Mouse (Mus musculus): ENCODE measurements around the gene Myh10. TPM values are rescaled to one million over a fixed set of nuclear protein-coding genes. Genes with fewer than 3 reads are reported as not detected.

The Myh10 gene
- polyA plus RNA-seq, 1 experiment: 6.8 TPM

GRCm38 (mm10) chr11:68779735-68780465 lies 88.5 kb downstream of the Myh10 start:
- TF ChIP-seq POLR2A (IDR thresholded peaks at IDR 0.05; ENCODE audit: low read depth, low read length): no peak
- Histone ChIP-seq H3K4me3 (ENCODE audit: low read depth, low read length) (no peak overlapping the region), H3K4me1 (ENCODE audit: control insufficient read depth, insufficient read depth, insufficient read length, low read length) (no peaks in the 10 kb centered on the region), H3K36me3 (ENCODE audit: control insufficient read depth, insufficient read depth, low read length) (no peaks in the 10 kb centered on the region), H3K27me3 (ENCODE audit: control insufficient read depth, insufficient read depth, low read length) (no peaks in the 10 kb centered on the region), H3K27ac (ENCODE audit: insufficient read depth, low read depth, low read length) (no peak overlapping the region)
- 85% methylated on average over 10 of the region's 10 CpGs for WGBS

GRCm38 (mm10) chr11:68780466-68781114 lies 89.2 kb downstream of the Myh10 start:
- H3K4me1 ChIP-seq (ENCODE audit: control insufficient read depth, insufficient read depth, insufficient read length, low read length): no peaks in the 10 kb centered on the region
- H3K4me3 ChIP-seq (ENCODE audit: low read depth, low read length): no peak overlapping the region
- H3K27me3 ChIP-seq (ENCODE audit: control insufficient read depth, insufficient read depth, low read length): no peaks in the 10 kb centered on the region
- TF ChIP-seq CTCF (IDR thresholded peaks at IDR 0.05; ENCODE audit: extremely low read depth, insufficient read length, insufficient replicate concordance, low read depth, low read length) (no peak), POLR2A (IDR thresholded peaks at IDR 0.05; ENCODE audit: low read depth, low read length) (no peak)
- no peak overlapping the region for H3K27ac ChIP-seq (ENCODE audit: insufficient read depth, low read depth, low read length)
- 71% methylated on average over 14 of the region's 14 CpGs for WGBS
- no peaks in the 10 kb centered on the region for H3K36me3 ChIP-seq (ENCODE audit: control insufficient read depth, insufficient read depth, low read length)

- H3K27ac ChIP-seq (ENCODE audit: insufficient read depth, low read depth, low read length): no peak overlapping the region
- TF ChIP-seq CTCF (IDR thresholded peaks at IDR 0.05; ENCODE audit: extremely low read depth, insufficient read length, insufficient replicate concordance, low read depth, low read length) (no peak), POLR2A (IDR thresholded peaks at IDR 0.05; ENCODE audit: low read depth, low read length) (no peak)
- H3K4me3 ChIP-seq (ENCODE audit: low read depth, low read length): no peak overlapping the region
- 79% methylated on average over 9 of the region's 9 CpGs for WGBS
- no peaks in the 10 kb centered on the region for H3K4me1 ChIP-seq (ENCODE audit: control insufficient read depth, insufficient read depth, insufficient read length, low read length)
- no peaks in the 10 kb centered on the region for H3K27me3 ChIP-seq (ENCODE audit: control insufficient read depth, insufficient read depth, low read length)
- no peaks in the 10 kb centered on the region for H3K36me3 ChIP-seq (ENCODE audit: control insufficient read depth, insufficient read depth, low read length)
Measured at GRCm38 (mm10) chr11:68782336-68782735, 91.0 kb downstream of the Myh10 start.

- Histone ChIP-seq H3K27ac (ENCODE audit: insufficient read depth, low read depth, low read length) (no peak overlapping the region), H3K36me3 (ENCODE audit: control insufficient read depth, insufficient read depth, low read length) (no peaks in the 10 kb centered on the region), H3K4me3 (ENCODE audit: low read depth, low read length) (no peak overlapping the region), H3K4me1 (ENCODE audit: control insufficient read depth, insufficient read depth, insufficient read length, low read length) (no peaks in the 10 kb centered on the region), H3K27me3 (ENCODE audit: control insufficient read depth, insufficient read depth, low read length) (no peaks in the 10 kb centered on the region)
- TF ChIP-seq POLR2A (IDR thresholded peaks at IDR 0.05; ENCODE audit: low read depth, low read length): no peak
- no peak for TF ChIP-seq CTCF (IDR thresholded peaks at IDR 0.05; ENCODE audit: extremely low read depth, insufficient read length, insufficient replicate concordance, low read depth, low read length)
- WGBS: 31% methylated on average over 8 of the region's 8 CpGs
Measured at GRCm38 (mm10) chr11:68785813-68786212, 94.5 kb downstream of the Myh10 start.

GRCm38 (mm10) chr11:68787222-68787621 lies 95.9 kb downstream of the Myh10 start:
- WGBS: 89% methylated on average over 9 of the region's 9 CpGs
- Histone ChIP-seq H3K27ac (ENCODE audit: insufficient read depth, low read depth, low read length) (no peak overlapping the region), H3K36me3 (ENCODE audit: control insufficient read depth, insufficient read depth, low read length) (no peaks in the 10 kb centered on the region), H3K4me3 (ENCODE audit: low read depth, low read length) (no peak overlapping the region), H3K27me3 (ENCODE audit: control insufficient read depth, insufficient read depth, low read length) (no peaks in the 10 kb centered on the region), H3K4me1 (ENCODE audit: control insufficient read depth, insufficient read depth, insufficient read length, low read length) (peaks cover 4% of the 10 kb centered on the region; the same call in 1 of the 2 replicates)
- TF ChIP-seq POLR2A (IDR thresholded peaks at IDR 0.05; ENCODE audit: low read depth, low read length): no peak

- no peak overlapping the region for H3K27ac ChIP-seq (ENCODE audit: insufficient read depth, low read depth, low read length)
- TF ChIP-seq CTCF (IDR thresholded peaks at IDR 0.05; ENCODE audit: extremely low read depth, insufficient read length, insufficient replicate concordance, low read depth, low read length): no peak
- TF ChIP-seq POLR2A (IDR thresholded peaks at IDR 0.05; ENCODE audit: low read depth, low read length): no peak
- no peak overlapping the region for H3K4me3 ChIP-seq (ENCODE audit: low read depth, low read length)
- WGBS: 94% methylated on average over 10 of the region's 10 CpGs
- no peaks in the 10 kb centered on the region for H3K27me3 ChIP-seq (ENCODE audit: control insufficient read depth, insufficient read depth, low read length)
- H3K4me1 ChIP-seq (ENCODE audit: control insufficient read depth, insufficient read depth, insufficient read length, low read length): peaks cover 4% of the 10 kb centered on the region; the same call in 1 of the 2 replicates
- no peaks in the 10 kb centered on the region for H3K36me3 ChIP-seq (ENCODE audit: control insufficient read depth, insufficient read depth, low read length)
Measured at GRCm38 (mm10) chr11:68790720-68791119, 99.4 kb downstream of the Myh10 start.

GRCm38 (mm10) chr11:68791794-68792193 lies 100.4 kb downstream of the Myh10 start:
- Histone ChIP-seq H3K4me3 (ENCODE audit: low read depth, low read length) (no peak overlapping the region), H3K4me1 (ENCODE audit: control insufficient read depth, insufficient read depth, insufficient read length, low read length) (peaks cover 4% of the 10 kb centered on the region; the same call in 1 of the 2 replicates), H3K27me3 (ENCODE audit: control insufficient read depth, insufficient read depth, low read length) (no peaks in the 10 kb centered on the region), H3K27ac (ENCODE audit: insufficient read depth, low read depth, low read length) (no peak overlapping the region), H3K36me3 (ENCODE audit: control insufficient read depth, insufficient read depth, low read length) (no peaks in the 10 kb centered on the region)
- no peak for TF ChIP-seq POLR2A (IDR thresholded peaks at IDR 0.05; ENCODE audit: low read depth, low read length)
- no peak for TF ChIP-seq CTCF (IDR thresholded peaks at IDR 0.05; ENCODE audit: extremely low read depth, insufficient read length, insufficient replicate concordance, low read depth, low read length)
- 41% methylated on average over 9 of the region's 9 CpGs for WGBS

Data from small intestine, adult 2 months (tissue).